Mouse (Mus musculus) ES-Bruce4 (cell line): ENCODE data around the gene Irs1.

Experiments used
- CTCF ChIP-seq: IDR thresholded peaks from one replicate; pipeline ENCODE4 v1.8.1; 2011; ENCODE audit warnings: low read depth, low read length
- EP300 ChIP-seq: IDR thresholded peaks from 2 replicates; pipeline ENCODE4 v1.6.1; 2011; ENCODE audit warnings: low read depth, low read length; ENCODE audit not compliant: insufficient read depth
- POLR2A ChIP-seq: IDR thresholded peaks from one replicate; pipeline ENCODE4 v1.8.1; 2011; ENCODE audit warnings: low read length; ENCODE audit not compliant: insufficient read depth

DNA sequence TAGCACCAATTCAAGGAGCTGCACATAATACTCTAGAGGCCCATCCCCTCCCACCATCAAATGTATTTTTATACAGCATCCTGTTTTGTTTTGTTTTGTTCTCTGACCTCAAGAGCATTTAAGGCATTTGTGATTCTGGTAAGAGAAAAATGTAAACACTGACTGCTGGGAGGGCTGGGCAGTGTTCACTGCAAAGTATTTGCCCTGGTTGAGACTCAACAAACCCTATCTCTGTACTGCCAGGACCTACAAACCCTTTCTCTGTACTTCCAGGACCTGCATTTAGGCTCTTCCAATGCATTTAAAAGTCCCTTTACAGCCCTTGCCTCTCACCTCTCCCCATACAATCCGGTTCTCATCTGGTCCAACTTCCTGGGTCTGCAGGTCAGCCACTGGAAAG lies 16.9 kb downstream of the Irs1 start:
- TF ChIP-seq POLR2A: no peak
- TF ChIP-seq EP300: no peak
- no peak for TF ChIP-seq CTCF
